Mouse (Mus musculus) testis, adult 2 months (tissue): ENCODE measurements at regions not wholly inside any gene's neighbourhood (a gene's known extent, or its start where the extent isn't known, plus 50 kb on each side); places are given as distances from the start of the nearest gene placed in this dataset.

ENCODE experiments used
- CTCF ChIP-seq: fragments of 200-500 bp; IDR thresholded peaks from 2 replicates; pipeline ENCODE4 v1.5.1; 2012; ENCODE audit warnings: low read depth, mild to moderate bottlenecking, inconsistent platforms, low read length, moderate library complexity; ENCODE audit not compliant: control insufficient read depth, insufficient read depth, insufficient replicate concordance
- POLR2A ChIP-seq: fragments of 200-500 bp; IDR thresholded peaks from 2 replicates; pipeline ENCODE4 v1.6.1; 2012; ENCODE audit warnings: low read depth, mild to moderate bottlenecking, inconsistent platforms, low read length, moderate library complexity; ENCODE audit not compliant: control insufficient read depth

GRCm38 (mm10) chr9:104444906-104445305, 102.2 kb upstream of the Cpne4 start:
- TF ChIP-seq CTCF (peak; percentile 91; the same call in 1 of the 2 replicates), POLR2A (no peak)
